Mouse (Mus musculus) heart, embryonic 15.5 days (tissue): ENCODE data around the gene Galt. TPM values are rescaled to one million over a fixed set of nuclear protein-coding genes. Genes with fewer than 3 reads are reported as not detected.
A peak's percentile ranks its signal among the peaks of the same experiment; 100 is the strongest.
"Not testable (repeated sequence)": the region's sequence is repeated elsewhere in the genome, so short reads cannot be mapped to it uniquely, and the experiment has no call there.

Experiments used
- ATAC-seq: fragments of 200-750 bp; cut with Nextera tagmentation; replicated peaks from 2 replicates; pipeline ENCODE4 v1.8.0; 2017; ENCODE audit warnings: low read depth, moderate TSS enrichment; ENCODE audit not compliant: insufficient number of reproducible peaks, insufficient read depth, low FRiP score
- H3K27ac ChIP-seq: fragments of 300-500 bp; sonication (generic); 2 replicates; pipeline ENCODE4 v1.5.1; 2015; ENCODE audit warnings: mild to moderate bottlenecking, inconsistent platforms
- H3K27me3 ChIP-seq: fragments of 300-500 bp; sonication (generic); 2 replicates; pipeline ENCODE4 v1.6.1; 2015; ENCODE audit warnings: inconsistent platforms
- H3K36me3 ChIP-seq: fragments of 300-500 bp; sonication (generic); 2 replicates; pipeline ENCODE4 v1.6.1; 2015; ENCODE audit warnings: mild to moderate bottlenecking, inconsistent platforms
- H3K4me1 ChIP-seq: fragments of 300-500 bp; sonication (generic); replicated peaks from 2 replicates; pipeline ENCODE4 v1.6.1; 2015; ENCODE audit warnings: inconsistent platforms
- H3K4me2 ChIP-seq: fragments of 300-500 bp; sonication (generic); 2 replicates; pipeline ENCODE4 v1.6.1; 2015; ENCODE audit warnings: inconsistent platforms, mild to moderate bottlenecking, moderate library complexity
- H3K4me3 ChIP-seq: fragments of 300-500 bp; sonication (generic); 2 replicates; pipeline ENCODE4 v1.5.1; 2015; ENCODE audit warnings: mild to moderate bottlenecking, inconsistent platforms
- H3K9ac ChIP-seq: fragments of 300-500 bp; sonication (generic); 2 replicates; pipeline ENCODE4 v1.6.1; 2015; ENCODE audit warnings: mild to moderate bottlenecking, inconsistent platforms
- H3K9me3 ChIP-seq: fragments of 300-500 bp; sonication (generic); replicated peaks from 2 replicates; pipeline ENCODE4 v1.6.1; 2016; ENCODE audit warnings: inconsistent platforms
- WGBS: fragments of 180-500 bp; shearing (Covaris S2); methylation state at CpG from one replicate; pipeline ENCODE4 v1.1.7; 2015; ENCODE audit warnings: mixed read lengths; 5-methylcytosine and 5-hydroxymethylcytosine counted together
- polyA plus RNA-seq: library from polyadenylated mRNA; unstranded; fragments of >200 nt; fragmentation: Nextera tagmentation; extraction: Ambion mirVana; gene quantifications from 2 replicates; pipeline ENCODE4 v1.2.1, GENCODE M21; 2015

Galt gene
- polyA plus RNA-seq, 1 experiment from 2014 or later = 59.2 TPM

DNA sequence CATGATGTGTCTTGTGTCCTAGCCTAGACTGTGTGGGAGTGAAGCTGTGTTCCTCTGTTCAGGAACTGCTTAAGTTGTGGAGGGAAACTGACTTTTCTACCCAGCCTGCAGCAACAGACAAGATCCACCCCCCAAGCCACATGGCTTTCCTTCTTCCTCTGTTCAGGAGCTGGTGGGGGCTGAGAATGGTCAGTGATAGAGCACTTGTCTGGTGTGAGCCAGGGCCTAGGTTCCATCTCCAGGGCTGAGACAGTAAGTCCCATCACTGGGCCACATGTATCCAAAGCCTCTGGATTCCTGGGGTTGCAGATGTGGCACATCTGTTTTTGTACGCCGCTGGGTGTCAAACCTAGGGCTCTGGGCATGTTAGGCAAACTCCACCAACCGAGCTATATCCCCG lies 5.9 kb downstream of the Galt start:
- no peak for ATAC-seq
- 61% methylated on average over 4 of the region's 4 CpGs for WGBS
- peak overlapping the region; percentile 49 for H3K4me3 ChIP-seq
- peaks cover 50% of the 10 kb centered on the region for H3K4me1 ChIP-seq
- H3K9me3 ChIP-seq = no peaks in the 10 kb centered on the region
- peaks cover 9% of the 10 kb centered on the region; the same call in 1 of the 2 replicates for H3K36me3 ChIP-seq
- H3K27me3 ChIP-seq = no peaks in the 10 kb centered on the region
- peak overlapping the region; percentile 63 for H3K4me2 ChIP-seq
- peak overlapping the region; percentile 49 for H3K9ac ChIP-seq
- peak overlapping the region; percentile 95 for H3K27ac ChIP-seq

DNA sequence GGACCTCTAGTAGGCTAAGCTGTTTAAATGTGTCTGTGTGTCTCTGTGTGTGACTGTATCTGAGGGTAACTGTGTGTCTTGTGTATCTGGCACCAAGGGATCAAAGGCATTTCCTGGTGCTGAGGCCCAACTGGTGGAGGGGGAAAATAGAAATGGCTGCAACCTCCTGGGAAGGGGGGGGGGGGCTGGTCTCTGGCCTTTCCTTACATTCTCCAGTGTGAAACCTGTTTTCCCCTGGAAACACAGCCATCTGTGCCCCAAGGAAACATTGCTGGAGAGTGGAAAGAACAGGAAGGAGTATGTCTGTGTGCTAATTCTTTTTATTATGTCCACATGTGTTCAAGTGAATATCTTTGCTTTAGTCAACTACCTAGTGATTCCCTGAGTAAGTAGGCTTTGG lies 6.7 kb downstream of the Galt start:
- 0 out of 2 replicates have a peak overlapping the region, but pooled peaks have one; percentile 49 for H3K9ac ChIP-seq
- H3K27me3 ChIP-seq = no peaks in the 10 kb centered on the region
- peak overlapping the region; percentile 63 for H3K4me2 ChIP-seq
- H3K4me1 ChIP-seq = peaks cover 44% of the 10 kb centered on the region
- H3K4me3 ChIP-seq = peak overlapping the region; percentile 49
- peak overlapping the region; percentile 95 for H3K27ac ChIP-seq
- no peak for ATAC-seq
- H3K36me3 ChIP-seq = peaks cover 9% of the 10 kb centered on the region; the same call in 1 of the 2 replicates
- H3K9me3 ChIP-seq = no peaks in the 10 kb centered on the region

DNA sequence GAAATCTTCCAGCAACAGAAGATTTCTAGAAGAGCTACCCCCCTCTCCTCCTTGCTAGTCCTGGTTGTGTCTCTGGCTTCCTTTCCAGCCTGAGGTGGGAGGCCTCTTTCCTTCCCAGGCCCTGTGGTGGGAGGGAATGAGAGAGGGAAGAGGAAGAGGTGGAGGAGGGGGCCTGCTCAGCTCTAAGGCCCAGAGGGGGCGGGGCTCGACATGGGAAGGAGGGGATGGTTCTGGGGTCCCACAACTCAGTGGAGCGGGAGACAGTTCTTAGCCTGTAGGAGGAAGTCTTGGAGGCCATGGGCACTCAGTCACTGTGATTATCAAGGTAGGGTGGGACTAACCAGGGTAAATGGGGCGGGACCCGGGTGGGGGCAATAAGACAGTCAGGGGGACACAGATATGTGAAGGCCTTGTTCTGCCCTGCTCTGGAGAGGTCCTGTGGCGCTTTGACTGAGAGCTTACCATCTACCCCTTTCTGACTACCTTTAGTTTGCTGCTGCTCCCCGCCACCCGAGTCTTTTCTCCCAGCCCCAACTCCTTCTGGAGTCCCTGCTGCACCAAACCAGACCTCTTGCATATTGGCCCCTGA lies 7.2 kb downstream of the Galt start:
- ATAC-seq = peak; percentile 20; the same call in 1 of the 2 replicates
- peak overlapping the region; percentile 95 for H3K27ac ChIP-seq
- peak overlapping the region; percentile 49 for H3K4me3 ChIP-seq
- peaks cover 9% of the 10 kb centered on the region; the same call in 1 of the 2 replicates for H3K36me3 ChIP-seq
- H3K4me2 ChIP-seq = peak overlapping the region; percentile 63
- H3K27me3 ChIP-seq = no peaks in the 10 kb centered on the region
- H3K9ac ChIP-seq = peak overlapping the region; percentile 33; the same call in 1 of the 2 replicates
- H3K9me3 ChIP-seq = no peaks in the 10 kb centered on the region
- 41% methylated on average over 8 of the region's 8 CpGs for WGBS
- H3K4me1 ChIP-seq = peaks cover 41% of the 10 kb centered on the region

DNA sequence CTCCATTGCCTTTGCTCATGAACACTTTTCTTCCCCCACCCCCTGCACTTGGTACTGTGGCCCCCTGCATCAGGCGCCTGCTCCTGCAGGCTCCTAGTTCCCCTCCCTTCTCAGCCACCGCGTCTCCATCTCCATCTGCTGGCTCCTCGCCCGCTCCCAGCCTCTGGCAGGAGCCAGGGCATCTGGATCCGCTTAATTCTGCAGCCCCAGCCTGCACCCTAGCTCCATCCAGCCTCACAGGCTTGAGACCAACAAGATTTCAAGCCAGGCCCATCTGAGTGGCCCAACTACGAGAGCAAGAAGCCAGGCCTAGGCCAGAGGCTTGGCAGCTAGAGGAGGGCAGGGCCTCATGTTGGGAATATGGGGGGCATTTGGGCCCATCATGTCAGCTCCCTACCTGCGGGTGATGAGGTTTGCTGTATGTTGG lies 7.7 kb downstream of the Galt start:
- H3K9ac ChIP-seq = peak overlapping the region; percentile 33
- not testable (repeated sequence) for H3K9me3 ChIP-seq, ATAC-seq, H3K27me3 ChIP-seq, H3K36me3 ChIP-seq
- WGBS = 35% methylated on average over 8 of the region's 8 CpGs
- peak overlapping the region; percentile 49 for H3K4me3 ChIP-seq
- peak overlapping the region; percentile 63 for H3K4me2 ChIP-seq
- H3K27ac ChIP-seq = peak overlapping the region; percentile 95
- H3K4me1 ChIP-seq = peaks cover 41% of the 10 kb centered on the region

DNA sequence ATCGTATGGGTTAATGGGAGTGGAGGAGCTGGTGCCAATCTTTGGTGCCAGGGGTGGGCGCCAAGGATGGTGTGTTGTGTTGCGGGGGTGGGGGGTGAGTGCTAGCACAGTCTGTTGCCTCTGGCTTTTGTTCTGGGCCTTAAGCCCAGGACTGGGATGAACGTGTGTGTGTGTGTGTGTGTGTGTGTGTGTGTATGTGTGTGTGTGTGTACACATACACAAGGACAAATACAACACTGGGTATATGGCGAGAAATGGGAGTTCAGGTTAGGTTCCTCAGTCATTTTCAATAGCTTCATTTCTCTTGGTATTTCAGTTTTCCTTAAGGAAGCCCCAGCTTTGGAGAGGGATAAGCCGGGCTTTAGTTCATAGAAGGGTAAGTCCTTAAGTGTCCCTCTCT lies 8.1 kb downstream of the Galt start:
- H3K4me1 ChIP-seq = peaks cover 41% of the 10 kb centered on the region
- not testable (repeated sequence) for H3K36me3 ChIP-seq, H3K4me3 ChIP-seq, H3K9ac ChIP-seq, H3K27me3 ChIP-seq, ATAC-seq, H3K9me3 ChIP-seq, H3K4me2 ChIP-seq
- WGBS = 74% methylated on average over 4 of the region's 6 CpGs
- peak overlapping the region; percentile 95; the same call in 1 of the 2 replicates for H3K27ac ChIP-seq

DNA sequence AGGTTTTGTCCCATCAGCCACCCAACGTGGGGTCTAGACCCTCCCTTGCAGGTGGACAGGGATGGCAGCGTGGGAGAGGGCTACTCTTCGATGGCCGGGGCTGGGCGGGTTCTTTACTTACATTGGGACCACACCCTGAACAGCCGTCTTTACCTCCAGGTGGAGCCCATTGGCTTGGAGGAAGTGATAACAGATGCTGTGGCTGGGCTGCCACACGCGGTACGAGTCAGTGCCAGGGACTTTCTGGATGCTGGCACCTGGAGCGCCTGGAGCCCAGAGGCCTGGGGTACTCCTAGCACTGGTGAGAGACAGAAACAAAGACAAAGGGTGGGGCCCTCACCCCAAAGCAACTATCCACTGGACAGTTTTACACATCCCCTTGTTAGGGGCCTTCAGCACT lies 12.3 kb downstream of the Galt start:
- not testable (repeated sequence) for H3K4me1 ChIP-seq, H3K4me3 ChIP-seq, H3K27me3 ChIP-seq, H3K9ac ChIP-seq, H3K36me3 ChIP-seq, H3K9me3 ChIP-seq, ATAC-seq, H3K4me2 ChIP-seq, H3K27ac ChIP-seq
- WGBS = 75% methylated on average over 10 of the region's 10 CpGs

DNA sequence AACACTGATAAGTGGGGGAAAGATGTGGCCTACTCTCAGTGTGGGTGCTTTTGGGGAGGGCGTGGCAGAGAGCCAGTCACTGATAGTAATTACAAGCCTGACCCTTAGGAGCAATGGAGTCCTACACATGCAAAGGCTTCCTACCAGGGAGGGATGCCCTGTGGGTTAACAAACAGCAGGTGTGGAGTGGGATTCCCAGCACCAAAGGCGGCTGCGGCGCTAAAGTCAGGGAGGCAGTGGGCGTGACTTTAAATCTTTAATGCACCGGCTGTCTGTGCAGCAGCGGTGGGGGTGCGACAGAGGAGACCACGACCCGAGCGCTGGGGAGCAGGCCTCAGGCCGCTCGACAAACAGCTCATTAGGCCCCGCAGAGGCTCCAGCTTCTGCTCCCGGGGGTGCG lies 17.9 kb downstream of the Galt start:
- Histone ChIP-seq H3K4me3 (peak overlapping the region; percentile 40), H3K27ac (peak overlapping the region; percentile 42; the same call in 1 of the 2 replicates), H3K4me2 (peak overlapping the region; percentile 56)
- not testable (repeated sequence) for H3K4me1 ChIP-seq, H3K27me3 ChIP-seq, H3K9ac ChIP-seq, H3K9me3 ChIP-seq, ATAC-seq, H3K36me3 ChIP-seq
- 6% methylated on average over 9 of the region's 16 CpGs for WGBS

DNA sequence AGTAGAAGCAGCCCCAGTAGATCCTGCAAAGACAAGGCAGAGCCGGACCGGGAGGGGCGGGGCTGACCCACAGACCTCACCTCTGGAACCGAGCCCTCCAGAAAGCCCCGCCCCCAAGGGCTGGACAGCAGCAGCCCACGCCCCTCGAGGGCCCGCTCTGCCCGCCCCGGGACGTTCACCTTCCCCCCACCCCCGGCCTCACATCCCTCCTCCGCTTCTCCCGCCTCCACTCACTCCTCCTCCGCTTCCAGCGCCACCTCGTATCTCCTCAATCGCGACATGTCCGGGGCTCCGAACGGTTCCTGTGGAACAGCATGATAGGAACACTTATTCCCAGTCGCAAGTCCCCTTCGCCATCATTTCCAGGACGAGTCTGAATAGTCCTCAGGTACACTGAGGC lies 18.5 kb downstream of the Galt start:
- not testable (repeated sequence) for H3K9ac ChIP-seq, H3K27me3 ChIP-seq, H3K4me1 ChIP-seq, H3K36me3 ChIP-seq, H3K9me3 ChIP-seq, ATAC-seq
- H3K4me2 ChIP-seq = peak overlapping the region; percentile 62
- peak overlapping the region; percentile 52 for H3K4me3 ChIP-seq
- under 1% methylated on average over 20 of the region's 25 CpGs for WGBS
- H3K27ac ChIP-seq = peak overlapping the region; percentile 67; the same call in 1 of the 2 replicates

DNA sequence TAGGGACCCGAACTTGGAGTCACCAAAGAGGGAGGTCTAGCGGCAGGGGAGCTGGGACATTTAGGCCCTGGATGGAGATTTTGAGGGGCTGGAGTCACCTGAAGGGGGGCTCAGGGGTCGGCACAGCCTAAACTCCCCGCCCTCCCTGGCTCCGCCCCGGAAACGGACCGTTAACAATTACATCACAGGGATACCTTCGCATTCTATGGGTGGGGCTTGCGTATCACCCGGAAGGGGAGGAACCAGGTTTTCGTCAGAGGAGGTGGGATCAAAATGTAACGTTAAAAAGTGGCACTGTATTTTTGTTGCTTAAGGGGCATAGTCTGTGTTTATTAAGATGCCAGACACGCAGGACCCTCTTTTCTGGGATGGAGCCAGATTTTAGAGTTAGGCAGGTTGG lies 19.0 kb downstream of the Galt start, which contains the start of gene Ccl27a:
Ccl27a (minus strand) TSS at position 246 of the 400 bp plus-strand sequence.
- not testable (repeated sequence) for ATAC-seq, H3K9ac ChIP-seq, H3K9me3 ChIP-seq, H3K36me3 ChIP-seq, H3K4me1 ChIP-seq, H3K27me3 ChIP-seq
- H3K4me3 ChIP-seq = peak within 1 kb of the TSS; percentile 52
- 4% methylated on average over 12 of the region's 14 CpGs for WGBS
- H3K27ac ChIP-seq = peak within 1 kb of the TSS; percentile 69
- H3K4me2 ChIP-seq = peak within 1 kb of the TSS; percentile 62

DNA sequence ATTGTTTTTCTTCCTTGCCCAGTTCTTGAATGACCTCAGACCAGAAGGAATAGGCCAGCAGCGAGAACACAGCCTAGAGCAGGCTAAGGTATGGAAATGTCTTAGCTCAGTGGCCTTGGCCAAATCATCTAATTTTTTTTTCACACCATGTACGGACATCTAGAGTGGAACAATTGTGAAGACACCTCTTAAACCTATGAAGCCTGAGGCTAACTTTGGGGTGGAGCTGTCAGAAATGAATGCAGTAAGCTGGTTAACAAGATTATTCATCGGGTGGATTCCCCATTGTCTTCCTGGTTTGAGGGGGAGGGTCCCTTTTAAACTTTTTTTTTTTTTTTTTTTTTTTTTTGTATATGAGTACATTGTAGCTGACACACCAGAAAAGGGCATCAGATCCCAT lies 19.5 kb downstream of the Galt start:
- not testable (repeated sequence) for H3K27me3 ChIP-seq, ATAC-seq, H3K36me3 ChIP-seq, H3K4me1 ChIP-seq, H3K9ac ChIP-seq, H3K9me3 ChIP-seq
- H3K4me3 ChIP-seq = peak overlapping the region; percentile 52
- 72% methylated on average over 3 of the region's 3 CpGs for WGBS
- peak overlapping the region; percentile 62 for H3K4me2 ChIP-seq
- peak overlapping the region; percentile 69 for H3K27ac ChIP-seq

DNA sequence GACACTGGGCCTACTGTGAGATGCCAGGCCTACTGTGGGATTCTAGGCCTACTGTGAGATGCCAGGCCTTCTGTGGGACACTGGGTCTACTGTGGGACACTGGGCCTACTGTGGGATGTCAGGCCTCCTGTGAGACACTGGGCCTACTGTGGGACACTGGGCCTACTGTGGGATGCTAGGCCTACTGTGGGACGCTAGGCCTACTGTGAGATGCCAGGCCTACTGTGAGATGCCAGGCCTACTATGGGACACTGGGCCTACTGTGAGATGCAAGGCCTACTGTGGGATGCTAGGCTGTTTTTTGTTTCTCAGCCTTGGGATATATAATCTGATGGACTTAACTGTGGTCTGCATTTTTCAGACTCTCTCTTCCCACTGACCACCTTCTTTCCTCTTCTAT lies 20.8 kb downstream of the Galt start:
- not testable (repeated sequence) for H3K4me2 ChIP-seq, H3K36me3 ChIP-seq, H3K4me1 ChIP-seq, H3K9me3 ChIP-seq, H3K27me3 ChIP-seq, H3K9ac ChIP-seq, H3K27ac ChIP-seq, ATAC-seq, H3K4me3 ChIP-seq
- WGBS = 90% methylated on average over 1 of the region's 1 CpGs

DNA sequence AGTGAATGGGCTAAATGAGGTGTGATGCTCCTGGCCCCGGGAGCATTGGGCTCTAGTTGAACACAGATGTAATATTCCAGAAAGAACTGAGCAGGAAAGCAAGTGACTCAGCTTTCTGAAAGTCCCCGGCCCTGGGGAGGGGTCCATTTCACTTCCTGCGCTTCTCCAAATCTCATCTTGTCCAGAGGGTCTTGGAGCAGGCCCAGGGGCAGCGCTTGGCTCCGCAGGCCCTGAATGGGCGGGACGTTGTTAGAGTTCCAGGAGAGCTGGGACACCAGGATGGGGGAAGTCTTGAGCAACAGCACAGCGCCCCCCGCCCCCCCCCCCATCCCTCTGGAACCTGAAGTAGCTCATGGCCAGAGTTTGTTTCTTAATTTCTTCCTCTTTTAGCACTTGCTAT lies 26.2 kb downstream of the Galt start:
- H3K4me2 ChIP-seq = peak overlapping the region; percentile 53
- not testable (repeated sequence) for H3K36me3 ChIP-seq, H3K27me3 ChIP-seq, H3K27ac ChIP-seq, H3K9me3 ChIP-seq, H3K4me1 ChIP-seq, ATAC-seq, H3K9ac ChIP-seq, H3K4me3 ChIP-seq
- WGBS = 18% methylated on average over 9 of the region's 9 CpGs
